Mouse (Mus musculus) embryonic stem cell, embryonic (primary cell): ENCODE measurements around the gene Ttpal.
"Not testable (repeated sequence)": the region's sequence is repeated elsewhere in the genome, so short reads cannot be mapped to it uniquely, and the experiment has no call there.

Experiments
- CTCF ChIA-PET, 4 experiments: fragments of 300-600 bp in 2 of 4; fragments of 350-600 bp in 2 of 4; sonication (Branson Sonifier 250); formaldehyde crosslinking; loops; one replicate each; lab custom pipeline; 2022; ENCODE audit warnings: inconsistent platforms in 2 of 4; lab: Charles Lee
- POLR2A ChIA-PET, 4 experiments: fragments of 300-600 bp in 2 of 4; fragments of 350-600 bp in 2 of 4; sonication (Branson Sonifier 250); formaldehyde crosslinking; loops; one replicate each; lab custom pipeline; 2022; ENCODE audit warnings: antibody characterized with exemption in 4 of 4, inconsistent platforms in 1 of 4; lab: Charles Lee

Gene Ttpal

GRCm38 (mm10) chr2:163609281-163609975, 7.3 kb downstream of the Ttpal start:
- ChIA-PET CTCF (interaction anchor here in 2 of 4 experiments (0.9 to 5.0 kb wide), 4 partner anchors 11 to 24 kb away, joined by 3 to 28 read pairs (median 6); no protein-coding TSS in a partner anchor), POLR2A (interaction anchor here in 3 of 4 experiments (0.5 to 2.3 kb wide), 9 partner anchors 9 to 384 kb away, joined by 3 to 5 read pairs (median 3); no protein-coding TSS in a partner anchor)

GRCm38 (mm10) chr2:163611176-163611575, 9.1 kb downstream of the Ttpal start:
- ChIA-PET POLR2A (interaction anchor here in 2 of 4 experiments (0.6 to 1.6 kb wide), 4 partner anchors 9 to 65 kb away, joined by 3 to 7 read pairs (median 5); partner anchors contain the start of gene Ttpal (in 1 of the 2)), CTCF (interaction anchor here in 2 of 4 experiments (2.8 to 5.0 kb wide), 2 partner anchors 12 kb away, joined by 7 to 28 read pairs; no protein-coding TSS in a partner anchor)

GRCm38 (mm10) chr2:163613206-163613605, 11.1 kb downstream of the Ttpal start:
- CTCF ChIA-PET, result interaction anchor here in 1 of 4 experiments (1.0 kb wide), 1 partner anchor 78 kb away, joined by 3 read pairs; no protein-coding TSS in a partner anchor
- POLR2A ChIA-PET, result interaction anchor here in 1 of 4 experiments (0.6 kb wide), 1 partner anchor 1156 kb away, joined by 3 read pairs; no protein-coding TSS in a partner anchor

- ChIA-PET CTCF (interaction anchor here in 2 of 4 experiments (0.6 to 1.4 kb wide), 3 partner anchors 79 to 1577 kb away, joined by 3 to 4 read pairs (median 3); no protein-coding TSS in a partner anchor), POLR2A (no interaction called here)
Measured at GRCm38 (mm10) chr2:163613990-163614389, 11.9 kb downstream of the Ttpal start.

GRCm38 (mm10) chr2:163615401-163615800, 13.3 kb downstream of the Ttpal start:
- CTCF ChIA-PET, result interaction anchor here in 3 of 4 experiments (0.6 to 1.4 kb wide), 4 partner anchors 16 to 103 kb away, joined by 3 read pairs; no protein-coding TSS in a partner anchor
- POLR2A ChIA-PET, result interaction anchor here in 2 of 4 experiments (0.6 to 5.7 kb wide), 5 partner anchors 8 to 140 kb away, joined by 3 to 43 read pairs (median 5); no protein-coding TSS in a partner anchor

GRCm38 (mm10) chr2:163615906-163616651, 14.0 kb downstream of the Ttpal start:
- POLR2A ChIA-PET, result interaction anchor here in 2 of 4 experiments (0.6 to 5.7 kb wide), 11 partner anchors 8 to 141 kb away, joined by 3 to 43 read pairs (median 3); partner anchors contain the start of gene Ttpal (in 1 of the 2)
- CTCF ChIA-PET, result interaction anchor here in 2 of 4 experiments (0.6 to 1.4 kb wide), 2 partner anchors 17 to 24 kb away, joined by 3 read pairs; no protein-coding TSS in a partner anchor

- ChIA-PET POLR2A (interaction anchor here in 3 of 4 experiments (0.7 to 5.7 kb wide), 13 partner anchors 9 to 45 kb away, joined by 3 to 43 read pairs (median 4); partner anchors contain the start of gene Ttpal (in 1 of the 3)), CTCF (no interaction called here)
Measured at GRCm38 (mm10) chr2:163616652-163617227, 14.6 kb downstream of the Ttpal start.

- ChIA-PET POLR2A (interaction anchor here in 3 of 4 experiments (0.7 to 5.7 kb wide), 14 partner anchors 7 to 44 kb away, joined by 3 to 43 read pairs (median 4); partner anchors contain the start of gene Ttpal (in 1 of the 3)), CTCF (no interaction called here)
Measured at GRCm38 (mm10) chr2:163617232-163617863, 15.2 kb downstream of the Ttpal start.

- CTCF ChIA-PET, result interaction anchor here in 1 of 4 experiments (1.0 kb wide), 1 partner anchor 220 kb away, joined by 3 read pairs; no protein-coding TSS in a partner anchor
- POLR2A ChIA-PET, result interaction anchor here in 2 of 4 experiments (0.8 to 5.7 kb wide), 6 partner anchors 8 to 83 kb away, joined by 3 to 43 read pairs (median 8); no protein-coding TSS in a partner anchor
Measured at GRCm38 (mm10) chr2:163617874-163618273, 15.8 kb downstream of the Ttpal start.

- POLR2A ChIA-PET, result interaction anchor here in 1 of 4 experiments (1.2 to 12.1 kb wide), 3 partner anchors 13 to 25 kb away, joined by 3 to 106 read pairs (median 4); partner anchors contain the start of gene Serinc3
- CTCF ChIA-PET, result interaction anchor here in 1 of 4 experiments (0.6 kb wide), 1 partner anchor 11 kb away, joined by 4 read pairs; no protein-coding TSS in a partner anchor
Measured at GRCm38 (mm10) chr2:163620451-163620850, 18.3 kb downstream of the Ttpal start.

- POLR2A ChIA-PET, result interaction anchor here in 2 of 4 experiments (0.6 to 12.1 kb wide), 7 partner anchors 10 to 433 kb away, joined by 3 to 106 read pairs (median 4); partner anchors contain the start of gene Serinc3 (in 1 of the 2)
- CTCF ChIA-PET, result not testable (repeated sequence)
Measured at GRCm38 (mm10) chr2:163621401-163621800, 19.3 kb downstream of the Ttpal start.

GRCm38 (mm10) chr2:163631223-163631622, 29.1 kb downstream of the Ttpal start:
- ChIA-PET POLR2A (interaction anchor here (0.5 to 12.1 kb wide), 16 partner anchors 9 to 263 kb away, joined by 3 to 106 read pairs (median 4); partner anchors contain the start of genes Serinc3 (in 2 of the 4) and Pkig (in 1 of the 4)), CTCF (interaction anchor here in 3 of 4 experiments (0.6 to 1.7 kb wide), 8 partner anchors 9 to 96 kb away, joined by 3 to 9 read pairs (median 4); partner anchors contain the start of genes Pkig (in 1 of the 3) and Ttpal (in 1 of the 3))

GRCm38 (mm10) chr2:163631715-163632114, 29.6 kb downstream of the Ttpal start:
- POLR2A ChIA-PET, result interaction anchor here in 3 of 4 experiments (0.5 to 12.1 kb wide), 17 partner anchors 8 to 263 kb away, joined by 3 to 106 read pairs (median 4); partner anchors contain the start of genes Serinc3 (in 2 of the 3) and Pkig (in 1 of the 3)
- CTCF ChIA-PET, result interaction anchor here in 3 of 4 experiments (0.6 to 1.7 kb wide), 10 partner anchors 10 to 639 kb away, joined by 3 to 9 read pairs (median 4); partner anchors contain the start of genes Pkig (in 1 of the 3) and Ttpal (in 1 of the 3)

- ChIA-PET CTCF (no interaction called here), POLR2A (interaction anchor here in 1 of 4 experiments (1.0 to 1.3 kb wide), 3 partner anchors 17 to 44 kb away, joined by 3 to 5 read pairs (median 3); no protein-coding TSS in a partner anchor)
Measured at GRCm38 (mm10) chr2:163634211-163634610, 32.1 kb downstream of the Ttpal start.

GRCm38 (mm10) chr2:163636057-163636456, 33.9 kb downstream of the Ttpal start:
- ChIA-PET POLR2A (interaction anchor here in 1 of 4 experiments (0.8 to 1.9 kb wide), 5 partner anchors 8 to 152 kb away, joined by 3 to 6 read pairs (median 3); partner anchors contain the start of gene Pkig), CTCF (no interaction called here)
